Mouse (Mus musculus): ENCODE results near the gene Pgpep1.

Gene Pgpep1

GRCm38 (mm10) chr8:70607603-70607897, 52.6 kb downstream of the Pgpep1 start:
- DNase-seq: peak; percentile 19

- peak; percentile 36 for DNase-seq
These were observed 53.2 kb downstream of the Pgpep1 start for GRCm38 (mm10) chr8:70606780-70607602.

GRCm38 (mm10) chr8:70605871-70606779, 54.1 kb downstream of the Pgpep1 start:
- DNase-seq: no peak

GRCm38 (mm10) chr8:70604558-70604957, 55.6 kb downstream of the Pgpep1 start:
- no peak for DNase-seq

- DNase-seq: no peak
These were observed 57.9 kb downstream of the Pgpep1 start for GRCm38 (mm10) chr8:70602139-70602811.

- DNase-seq: peak; percentile 81
These were observed 58.9 kb downstream of the Pgpep1 start for GRCm38 (mm10) chr8:70601271-70601649.

- DNase-seq: peak; percentile 54
These were observed 59.5 kb downstream of the Pgpep1 start for GRCm38 (mm10) chr8:70600473-70601270.

- DNase-seq: no peak
These were observed 60.5 kb downstream of the Pgpep1 start for GRCm38 (mm10) chr8:70599507-70600290.

GRCm38 (mm10) chr8:70598722-70599121, 61.5 kb downstream of the Pgpep1 start:
- no peak for DNase-seq

GRCm38 (mm10) chr8:70598283-70598682, 61.9 kb downstream of the Pgpep1 start:
- DNase-seq: peak; percentile 90

GRCm38 (mm10) chr8:70597417-70598272, 62.5 kb downstream of the Pgpep1 start:
- DNase-seq: no peak

- no peak for DNase-seq
These were observed 63.3 kb downstream of the Pgpep1 start for GRCm38 (mm10) chr8:70596775-70597416.
